Mouse (Mus musculus) heart, adult 2 months (tissue): Measurements from ENCODE around the gene Dmac1. TPM values are rescaled to one million over a fixed set of nuclear protein-coding genes. Genes with fewer than 3 reads are reported as not detected.

Source experiments
- DNase-seq, 2 experiments: peaks; one replicate each; pipeline ENCODE4 v3.0.0; 2021
- H3K27ac ChIP-seq: fragments of 200-600 bp; 2 replicates; pipeline ENCODE4 v1.8.1; 2022
- H3K27me3 ChIP-seq: fragments of 200-500 bp; 2 replicates; pipeline ENCODE4 v1.6.1; 2012; ENCODE audit warnings: mild to moderate bottlenecking, low read length, inconsistent platforms, mixed read lengths; ENCODE audit not compliant: control insufficient read depth, insufficient read depth
- H3K36me3 ChIP-seq: fragments of 200-500 bp; 2 replicates; pipeline ENCODE4 v1.6.1; 2012; ENCODE audit warnings: low read length, inconsistent platforms; ENCODE audit not compliant: control insufficient read depth, insufficient read depth
- H3K4me1 ChIP-seq: fragments of 200-500 bp; 2 replicates; pipeline ENCODE4 v1.6.1; 2011; ENCODE audit warnings: low read length; ENCODE audit not compliant: control insufficient read depth, insufficient read depth
- H3K4me3 ChIP-seq: fragments of 200-600 bp; 2 replicates; pipeline ENCODE4 v1.8.1; 2022
- H3K79me2 ChIP-seq: fragments of 200-500 bp; replicated peaks from 2 replicates; pipeline ENCODE4 v1.6.1; 2012; ENCODE audit warnings: mild to moderate bottlenecking, inconsistent platforms, low read length, moderate library complexity, mixed read lengths; ENCODE audit not compliant: control insufficient read depth, insufficient read depth
- H3K9ac ChIP-seq: fragments of 200-500 bp; 2 replicates; pipeline ENCODE4 v1.6.1; 2012; ENCODE audit warnings: low read depth, mild to moderate bottlenecking, control low read depth, inconsistent platforms, low read length, mixed read lengths
- CTCF ChIP-seq: fragments of 200-600 bp; IDR thresholded peaks from 2 replicates; pipeline ENCODE4 v1.8.1; 2022; ENCODE audit warnings: antibody characterized with exemption, mild to moderate bottlenecking, moderate library complexity
- EP300 ChIP-seq: fragments of 200-500 bp; IDR thresholded peaks from 2 replicates; pipeline ENCODE4 v1.6.1; 2011; ENCODE audit warnings: low read depth, low read length, control low read depth; ENCODE audit not compliant: insufficient read depth
- POLR2A ChIP-seq: fragments of 200-500 bp; IDR thresholded peaks from 2 replicates; pipeline ENCODE4 v1.6.1; 2011; ENCODE audit warnings: mild to moderate bottlenecking, low read depth, low read length, control low read depth; ENCODE audit not compliant: insufficient read depth
- WGBS: fragments of 180-500 bp; shearing (Covaris S2); methylation state at CpG from one replicate; pipeline ENCODE4 v1.1.7; 2018; 5-methylcytosine and 5-hydroxymethylcytosine counted together
- intact Hi-C: fragments of 180-260 bp; cut with DNase I; formaldehyde crosslinking; loops from one replicate; pipeline ENCODE4 v1.15.1; 2025
- polyA plus RNA-seq: library from polyadenylated mRNA; depleted of rRNA; stranded (reverse); fragments of >200 nt; gene quantifications from 2 replicates; pipeline ENCODE4 v1.2.3, GENCODE M21; 2012
- total RNA-seq, 2 experiments: library from RNA; stranded (reverse); gene quantifications; 2 replicates each; pipeline ENCODE4 v1.2.3; 2021

Dmac1 gene
- total and polyA plus RNA-seq, 3 experiments = 48.1 to 55.2 (median 51.7) TPM

DNA sequence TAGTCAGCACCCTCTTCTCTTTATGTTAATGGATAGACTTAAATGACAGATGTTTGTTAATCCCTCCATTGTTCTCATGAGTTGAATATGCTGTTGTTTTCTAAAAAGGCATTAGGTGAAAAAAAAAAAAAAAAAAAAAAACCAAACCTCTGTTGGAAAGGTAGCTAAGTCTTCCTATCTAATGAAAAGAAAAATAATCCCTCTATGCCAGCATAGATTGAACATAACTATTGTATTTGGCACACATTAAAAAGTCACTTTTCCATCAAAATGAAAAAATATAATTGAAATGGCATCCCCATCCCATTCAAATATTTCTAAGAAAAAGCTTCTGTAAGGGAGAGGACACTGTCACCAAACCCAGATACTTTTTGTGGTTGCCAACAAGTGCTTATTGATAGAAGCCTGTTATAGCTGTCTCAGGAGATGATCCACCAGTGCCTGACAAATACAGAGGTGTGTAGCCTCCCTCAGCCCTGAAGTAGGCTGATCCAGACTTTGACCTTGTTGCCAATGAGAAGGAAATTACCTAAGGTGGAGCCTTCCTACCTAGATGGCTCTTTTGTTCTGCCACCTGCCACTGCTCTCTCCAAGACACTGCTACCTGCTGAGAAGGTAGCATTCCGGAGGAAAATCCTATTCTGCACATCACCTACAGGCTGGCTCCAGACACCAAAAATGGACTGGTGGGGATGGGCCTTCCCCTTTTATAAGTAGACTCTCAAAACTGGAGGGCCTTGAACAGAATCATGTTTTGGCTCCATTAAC, 22.3 kb upstream of the Dmac1 start:
- Histone ChIP-seq H3K9ac (no peak overlapping the region), H3K27me3 (no peaks in the 10 kb centered on the region), H3K79me2 (no peaks in the 10 kb centered on the region), H3K36me3 (no peaks in the 10 kb centered on the region), H3K4me1 (no peaks in the 10 kb centered on the region), H3K4me3 (no peak overlapping the region), H3K27ac (no peak overlapping the region)
- no peak for TF ChIP-seq CTCF
- TF ChIP-seq POLR2A = no peak
- TF ChIP-seq EP300 = no peak
- intact Hi-C loops = no loop called here
- no peak for DNase-seq
- WGBS = 91% methylated on average over 1 of the region's 1 CpGs

DNA sequence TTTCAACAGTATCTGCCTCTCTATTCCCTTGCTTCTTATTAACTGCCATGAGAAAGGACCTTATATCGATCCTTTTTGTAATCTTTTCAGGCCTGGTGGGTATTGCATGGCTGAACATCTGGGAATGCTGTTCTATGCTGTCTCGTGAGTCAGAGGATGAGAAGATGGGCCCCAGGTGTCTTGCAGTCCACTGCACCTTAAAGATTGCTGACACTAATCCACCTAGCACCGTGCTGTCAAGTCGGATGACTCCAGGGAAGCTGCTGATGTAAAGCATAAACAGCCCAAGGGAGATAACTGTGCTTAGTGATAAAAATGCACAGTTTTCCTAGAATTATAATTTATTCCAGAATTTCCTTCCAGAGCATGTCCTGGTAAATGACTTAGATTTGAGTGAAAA, 14.2 kb upstream of the Dmac1 start:
- Histone ChIP-seq H3K9ac (no peak overlapping the region), H3K36me3 (no peaks in the 10 kb centered on the region), H3K4me1 (no peaks in the 10 kb centered on the region), H3K27me3 (no peaks in the 10 kb centered on the region), H3K79me2 (no peaks in the 10 kb centered on the region), H3K4me3 (no peak overlapping the region), H3K27ac (no peak overlapping the region)
- 65% methylated on average over 4 of the region's 4 CpGs for WGBS
- intact Hi-C loops = no loop called here
- no peak for DNase-seq
- TF ChIP-seq POLR2A = no peak
- no peak for TF ChIP-seq CTCF
- no peak for TF ChIP-seq EP300

DNA sequence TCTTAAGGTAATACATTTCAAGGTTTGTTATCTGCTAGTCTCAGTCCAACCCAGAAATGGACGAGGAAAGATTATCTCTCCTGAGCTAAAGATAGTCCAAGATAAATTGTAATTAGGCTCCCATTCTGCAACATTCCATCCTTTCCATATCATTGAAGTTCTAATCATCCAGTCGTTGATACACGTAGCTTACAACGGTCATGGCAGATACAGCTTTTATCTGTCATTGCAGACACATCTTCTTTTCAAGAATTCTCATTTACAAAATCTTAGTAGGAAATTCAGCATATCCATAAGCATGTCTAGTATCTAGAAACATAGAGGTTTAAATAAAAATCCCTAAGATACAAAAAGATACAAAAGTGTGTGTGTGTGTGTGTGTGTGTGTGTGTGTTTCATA, 13.0 kb upstream of the Dmac1 start:
- no peaks in the 10 kb centered on the region for H3K36me3 ChIP-seq

DNA sequence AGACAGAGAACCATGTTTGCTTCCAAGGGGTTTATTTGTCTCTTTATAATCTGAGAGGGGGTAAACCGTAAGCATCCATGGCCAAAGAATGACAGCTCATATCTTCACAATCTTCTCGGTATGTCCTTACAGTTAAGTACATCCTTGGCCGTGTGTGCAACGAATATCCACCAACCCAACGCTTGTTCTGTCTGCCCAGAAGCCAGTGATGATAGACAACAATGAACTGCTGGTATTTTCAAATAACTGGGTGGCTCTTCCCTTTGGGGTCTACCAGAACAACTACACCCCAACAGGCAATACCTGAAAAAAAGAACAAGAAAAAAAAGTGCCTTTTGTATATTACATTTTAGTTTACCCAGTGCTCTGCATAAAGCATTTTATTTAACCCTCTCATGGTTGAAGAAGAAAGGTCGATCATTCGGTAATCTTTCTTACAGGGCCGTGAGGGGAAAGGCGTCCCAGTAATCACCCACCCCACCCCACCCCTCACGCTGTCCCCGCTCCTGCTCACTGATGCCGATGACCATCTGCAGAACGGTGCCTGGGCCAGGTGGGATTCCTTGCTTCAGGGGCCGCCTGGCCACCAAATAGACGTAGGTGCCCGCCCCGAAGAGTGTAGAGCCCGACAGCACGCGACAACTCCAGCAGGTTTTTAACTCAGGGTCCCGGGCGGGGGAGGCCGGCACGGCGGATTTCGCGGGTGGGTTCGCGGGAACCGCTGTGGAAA, 473 bp downstream of the Dmac1 start:
- Histone ChIP-seq H3K79me2 (no peaks in the 10 kb centered on the region; the same call in 1 of the 2 replicates), H3K27ac (peak overlapping the region; percentile 81), H3K4me1 (0 out of 2 replicates have a peak, but pooled peaks cover 1% of the 10 kb centered on the region), H3K4me3 (peak overlapping the region; percentile 70), H3K9ac (peak overlapping the region; percentile 87), H3K36me3 (no peaks in the 10 kb centered on the region; the same call in 1 of the 2 replicates), H3K27me3 (no peaks in the 10 kb centered on the region)
- no peak for DNase-seq
- 4% methylated on average over 30 of the region's 30 CpGs for WGBS
- no peak for TF ChIP-seq CTCF
- no peak for TF ChIP-seq EP300
- TF ChIP-seq POLR2A = no peak
- intact Hi-C loops = no loop called here

More for the DNA sequence above, 13.0 kb upstream of the Dmac1 start:
- Histone ChIP-seq H3K27ac (no peak overlapping the region), H3K4me1 (no peaks in the 10 kb centered on the region), H3K79me2 (no peaks in the 10 kb centered on the region), H3K4me3 (no peak overlapping the region), H3K9ac (no peak overlapping the region), H3K27me3 (no peaks in the 10 kb centered on the region)
- no peak for TF ChIP-seq EP300
- no peak for TF ChIP-seq POLR2A
- TF ChIP-seq CTCF = no peak
- WGBS = 46% methylated on average over 4 of the region's 4 CpGs
- intact Hi-C loops = no loop called here
- DNase-seq = no peak

DNA sequence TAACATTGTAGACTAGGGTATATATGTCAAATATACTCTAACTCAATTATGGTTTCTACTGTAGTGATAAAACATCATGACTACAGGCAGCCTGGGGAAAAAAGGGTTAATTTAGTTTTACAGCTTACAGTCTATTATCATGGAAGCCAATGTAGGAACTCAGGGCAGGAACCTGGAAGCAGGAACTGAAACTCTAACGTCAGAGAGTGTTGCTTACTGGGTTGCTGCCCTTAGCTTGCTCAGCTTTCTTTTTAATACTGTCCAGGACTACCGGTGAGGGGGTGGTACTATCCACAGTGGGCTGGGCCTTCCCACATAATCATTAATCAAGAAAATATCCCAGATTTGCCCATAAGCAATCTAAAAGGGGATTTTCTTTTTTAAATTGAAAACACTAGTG, 2.4 kb downstream of the Dmac1 start:
- H3K4me1 ChIP-seq = 0 out of 2 replicates have a peak, but pooled peaks cover 1% of the 10 kb centered on the region
- intact Hi-C loops = no loop called here
- H3K27ac ChIP-seq = no peak overlapping the region
- no peak overlapping the region for H3K9ac ChIP-seq
- WGBS = 47% methylated on average over 2 of the region's 2 CpGs
- DNase-seq = no peak
- TF ChIP-seq POLR2A (no peak), CTCF (no peak)
- no peaks in the 10 kb centered on the region; the same call in 1 of the 2 replicates for H3K36me3 ChIP-seq
- H3K79me2 ChIP-seq = no peaks in the 10 kb centered on the region; the same call in 1 of the 2 replicates
- no peak overlapping the region for H3K4me3 ChIP-seq
- H3K27me3 ChIP-seq = no peaks in the 10 kb centered on the region

DNA sequence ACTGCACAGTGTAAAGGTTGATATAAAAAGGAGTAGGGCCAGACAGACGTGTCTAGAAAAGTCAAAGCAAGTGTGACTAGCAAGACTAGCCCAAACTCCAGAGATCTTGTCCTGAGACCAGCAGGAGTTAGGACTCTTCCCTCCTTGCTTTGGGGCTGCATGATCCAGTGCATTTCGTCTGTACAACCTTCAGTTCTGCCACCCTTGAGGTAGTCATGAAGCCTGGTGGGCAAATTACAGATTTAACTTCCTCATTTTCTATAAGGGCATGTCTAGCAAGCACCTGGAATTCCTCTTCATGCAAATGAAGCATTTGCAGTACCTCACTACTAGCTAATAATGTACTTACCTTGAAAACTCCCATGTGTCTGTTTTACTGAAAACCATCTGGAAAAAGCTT, 10.2 kb downstream of the Dmac1 start:
- Histone ChIP-seq H3K27ac (no peak overlapping the region), H3K9ac (no peak overlapping the region), H3K4me1 (no peaks in the 10 kb centered on the region), H3K36me3 (no peaks in the 10 kb centered on the region), H3K4me3 (no peak overlapping the region), H3K27me3 (no peaks in the 10 kb centered on the region), H3K79me2 (no peaks in the 10 kb centered on the region)
- TF ChIP-seq EP300 = no peak
- TF ChIP-seq CTCF = no peak
- no peak for TF ChIP-seq POLR2A
- no peak for DNase-seq
- intact Hi-C loops = no loop called here
- WGBS = 55% methylated on average over 2 of the region's 2 CpGs
